Mouse (Mus musculus): ENCODE data around the gene S100a3.

Gene S100a3

GRCm38 (mm10) chr3:90600458-90601195 lies 40.2 kb downstream of the S100a3 start:
- in situ Hi-C loops (cut with MboI, MseI) = loop anchor here (5.0 kb wide), 1 partner anchor 83 kb away; no protein-coding TSS in a partner anchor

GRCm38 (mm10) chr3:90601486-90602110 lies 41.2 kb downstream of the S100a3 start, which contains the start of gene Gm42674:
Gene Gm42674 (plus strand): TSS chr3:90601904.
- in situ Hi-C loops (cut with MboI, MseI) = loop anchor here (5.0 kb wide), 1 partner anchor 84 kb away; no protein-coding TSS in a partner anchor

- in situ Hi-C loops (cut with MboI, MseI) = loop anchor here (5.0 kb wide), 1 partner anchor 86 kb away; no protein-coding TSS in a partner anchor
These were observed 43.2 kb downstream of the S100a3 start, which contains the start of gene S100a4 for GRCm38 (mm10) chr3:90603623-90604022. Gene S100a4 (plus strand): TSS chr3:90603771.

- in situ Hi-C loops (cut with MboI, MseI) = loop anchor here (5.0 kb wide), 1 partner anchor 87 kb away; no protein-coding TSS in a partner anchor
These were observed 44.0 kb downstream of the S100a3 start for GRCm38 (mm10) chr3:90604416-90604815.

- in situ Hi-C loops (cut with MboI, MseI) = no loop called here
These were observed 44.7 kb downstream of the S100a3 start for GRCm38 (mm10) chr3:90605049-90605448.

GRCm38 (mm10) chr3:90605736-90606135 lies 45.4 kb downstream of the S100a3 start:
- in situ Hi-C loops (cut with MboI, MseI) = no loop called here

- in situ Hi-C loops (cut with MboI, MseI) = no loop called here
These were observed 45.8 kb downstream of the S100a3 start for GRCm38 (mm10) chr3:90606185-90606584.

- in situ Hi-C loops (cut with MboI, MseI) = no loop called here
These were observed 47.0 kb downstream of the S100a3 start for GRCm38 (mm10) chr3:90607361-90607760.

GRCm38 (mm10) chr3:90608223-90608622 lies 47.8 kb downstream of the S100a3 start, which contains the start of gene S100a5:
Gene S100a5 (plus strand): TSS chr3:90608523.
- in situ Hi-C loops (cut with MboI, MseI) = no loop called here

GRCm38 (mm10) chr3:90609102-90609501 lies 48.7 kb downstream of the S100a3 start:
- in situ Hi-C loops (cut with MboI, MseI) = no loop called here

GRCm38 (mm10) chr3:90611494-90611893 lies 51.1 kb downstream of the S100a3 start:
- in situ Hi-C loops (cut with MboI, MseI) = no loop called here

- in situ Hi-C loops (cut with MboI, MseI) = no loop called here
These were observed 51.7 kb downstream of the S100a3 start for GRCm38 (mm10) chr3:90612061-90612460.

- in situ Hi-C loops (cut with MboI, MseI) = no loop called here
These were observed 52.4 kb downstream of the S100a3 start, which contains the start of gene S100a6 for GRCm38 (mm10) chr3:90612728-90613291. Gene S100a6 (plus strand): TSS chr3:90612882.

- in situ Hi-C loops (cut with MboI, MseI) = no loop called here
These were observed 53.2 kb downstream of the S100a3 start for GRCm38 (mm10) chr3:90613461-90614147.

GRCm38 (mm10) chr3:90614148-90614530 lies 53.8 kb downstream of the S100a3 start:
- in situ Hi-C loops (cut with MboI, MseI) = no loop called here

GRCm38 (mm10) chr3:90614611-90615251 lies 54.4 kb downstream of the S100a3 start:
- in situ Hi-C loops (cut with MboI, MseI) = loop anchor here (5.0 kb wide), 1 partner anchor 32 kb away; no protein-coding TSS in a partner anchor

- in situ Hi-C loops (cut with MboI, MseI) = loop anchor here (5.0 kb wide), 1 partner anchor 33 kb away; no protein-coding TSS in a partner anchor
These were observed 55.0 kb downstream of the S100a3 start for GRCm38 (mm10) chr3:90615415-90615814.

- in situ Hi-C loops (cut with MboI, MseI) = loop anchor here (5.0 kb wide), 1 partner anchor 34 kb away; no protein-coding TSS in a partner anchor
These were observed 55.5 kb downstream of the S100a3 start for GRCm38 (mm10) chr3:90615911-90616310.

- in situ Hi-C loops (cut with MboI, MseI) = loop anchor here (5.0 kb wide), 1 partner anchor 35 kb away; no protein-coding TSS in a partner anchor
These were observed 57.2 kb downstream of the S100a3 start for GRCm38 (mm10) chr3:90617586-90617985.

GRCm38 (mm10) chr3:90621552-90621951 lies 61.2 kb downstream of the S100a3 start:
- in situ Hi-C loops (cut with MboI, MseI) = no loop called here
